Mouse (Mus musculus): ENCODE measurements around the gene Upf2. TPM values are rescaled to one million over a fixed set of nuclear protein-coding genes. Genes with fewer than 3 reads are reported as not detected.

The Upf2 gene
- polyA plus RNA-seq, 1 experiment, result 3.5 TPM

- no peak for TF ChIP-seq GATA1 (IDR thresholded peaks at IDR 0.05; ENCODE audit: low read length)
Measured at GRCm38 (mm10) chr2:6083696-6084095, 132.4 kb downstream of the Upf2 start.

GRCm38 (mm10) chr2:6085622-6086530 is 134.6 kb downstream of the Upf2 start:
- no peak for TF ChIP-seq GATA1 (IDR thresholded peaks at IDR 0.05; ENCODE audit: low read length)

- no peak for TF ChIP-seq GATA1 (IDR thresholded peaks at IDR 0.05; ENCODE audit: low read length)
Measured at GRCm38 (mm10) chr2:6087151-6087550, 135.9 kb downstream of the Upf2 start.

GRCm38 (mm10) chr2:6097113-6097716 is 145.9 kb downstream of the Upf2 start:
- no peak for TF ChIP-seq GATA1 (IDR thresholded peaks at IDR 0.05; ENCODE audit: low read length)

GRCm38 (mm10) chr2:6098924-6099323 is 147.7 kb downstream of the Upf2 start:
- no peak for TF ChIP-seq GATA1 (IDR thresholded peaks at IDR 0.05; ENCODE audit: low read length)

- TF ChIP-seq GATA1 (IDR thresholded peaks at IDR 0.05; ENCODE audit: low read length), result no peak
Measured at GRCm38 (mm10) chr2:6099443-6099842, 148.2 kb downstream of the Upf2 start.

GRCm38 (mm10) chr2:6100027-6100749 is 148.9 kb downstream of the Upf2 start:
- no peak for TF ChIP-seq GATA1 (IDR thresholded peaks at IDR 0.05; ENCODE audit: low read length)

- no peak for TF ChIP-seq GATA1 (IDR thresholded peaks at IDR 0.05; ENCODE audit: low read length)
Measured at GRCm38 (mm10) chr2:6100755-6101154, 149.5 kb downstream of the Upf2 start.

- no peak for TF ChIP-seq GATA1 (IDR thresholded peaks at IDR 0.05; ENCODE audit: low read length)
Measured at GRCm38 (mm10) chr2:6105437-6105836, 154.2 kb downstream of the Upf2 start.

Other genes with a start within 250 kb of the Upf2 start
- 20.5 and 21.0 TPM in 2 replicates for gene Camk1d, start 237.0 kb upstream of the Upf2 start, polyA plus RNA-seq (2012)
- gene Nudt5, start 106.5 kb upstream of the Upf2 start, polyA plus RNA-seq (2012), result 3.0 and 26.0 TPM in 2 replicates
- gene Cdc123, start 106.3 kb upstream of the Upf2 start, polyA plus RNA-seq (2012), result 120 and 169 TPM in 2 replicates
- gene Gm13199, start 88.5 kb upstream of the Upf2 start, polyA plus RNA-seq (2012), result not detected in 2 replicates
- 1.3 and 3.7 TPM in 2 replicates for gene Sec61a2, start 56.0 kb upstream of the Upf2 start, polyA plus RNA-seq (2012)
- gene Dhtkd1, start 8.7 kb upstream of the Upf2 start, polyA plus RNA-seq (2012), result not detected in 2 replicates
- gene Proser2, start 178.7 kb downstream of the Upf2 start, polyA plus RNA-seq (2012), result not detected in 2 replicates